Mouse (Mus musculus) heart, adult 11 months (tissue): ENCODE results near the gene Dhx37.
"Not testable (repeated sequence)": the region's sequence is repeated elsewhere in the genome, so short reads cannot be mapped to it uniquely, and the experiment has no call there.

Source experiments
- DNase-seq: peaks from one replicate; pipeline ENCODE4 v3.0.0; 2022

The Dhx37 gene

GRCm38 (mm10) chr5:125448026-125448425, 14.1 kb upstream of the Dhx37 start:
- DNase-seq, result peak; percentile 98

- DNase-seq, result no peak
These were observed 12.4 kb upstream of the Dhx37 start for GRCm38 (mm10) chr5:125446344-125446743.

- no peak for DNase-seq
These were observed 10.6 kb upstream of the Dhx37 start for GRCm38 (mm10) chr5:125444554-125444953.

GRCm38 (mm10) chr5:125443915-125444314, 10.0 kb upstream of the Dhx37 start:
- no peak for DNase-seq

- DNase-seq, result no peak
These were observed 9.4 kb upstream of the Dhx37 start for GRCm38 (mm10) chr5:125443335-125443734.

- peak; percentile 88 for DNase-seq
These were observed 8.4 kb upstream of the Dhx37 start for GRCm38 (mm10) chr5:125442136-125442995.

- DNase-seq, result peak; percentile 96
These were observed 7.6 kb upstream of the Dhx37 start, which contains the start of gene Bri3bp for GRCm38 (mm10) chr5:125441234-125442114. TSS of gene Bri3bp (plus strand) at chr5:125441568.

GRCm38 (mm10) chr5:125440583-125441233, 6.8 kb upstream of the Dhx37 start:
- DNase-seq, result peak; percentile 86

- DNase-seq, result not testable (repeated sequence)
These were observed 426 bp upstream of the Dhx37 start for GRCm38 (mm10) chr5:125434347-125434746.

- not testable (repeated sequence) for DNase-seq
These were observed 1.6 kb downstream of the Dhx37 start for GRCm38 (mm10) chr5:125432324-125432723.

GRCm38 (mm10) chr5:125426343-125426742, 7.6 kb downstream of the Dhx37 start:
- peak; percentile 92 for DNase-seq

- DNase-seq, result peak; percentile 90
These were observed 8.1 kb downstream of the Dhx37 start for GRCm38 (mm10) chr5:125425698-125426276.

GRCm38 (mm10) chr5:125419124-125419523, 14.8 kb downstream of the Dhx37 start:
- DNase-seq, result no peak

- DNase-seq, result no peak
These were observed 15.3 kb downstream of the Dhx37 start for GRCm38 (mm10) chr5:125418636-125419035.

GRCm38 (mm10) chr5:125416183-125416582, 17.7 kb downstream of the Dhx37 start:
- DNase-seq, result peak; percentile 91

GRCm38 (mm10) chr5:125413763-125414162, 20.2 kb downstream of the Dhx37 start:
- peak; percentile 95 for DNase-seq

GRCm38 (mm10) chr5:125412536-125412935, 21.4 kb downstream of the Dhx37 start:
- not testable (repeated sequence) for DNase-seq

GRCm38 (mm10) chr5:125411972-125412530, 21.9 kb downstream of the Dhx37 start:
- peak; percentile 93 for DNase-seq

GRCm38 (mm10) chr5:125409348-125410090, 24.4 kb downstream of the Dhx37 start:
- peak; percentile 90 for DNase-seq

- DNase-seq, result peak; percentile 95
These were observed 25.1 kb downstream of the Dhx37 start for GRCm38 (mm10) chr5:125408842-125409241.

- DNase-seq, result peak; percentile 92
These were observed 25.9 kb downstream of the Dhx37 start for GRCm38 (mm10) chr5:125407910-125408575.
